Mouse (Mus musculus) adrenal gland, adult 18-20 months (tissue): Measurements from ENCODE around the gene Smarcc2. TPM values are rescaled to one million over a fixed set of nuclear protein-coding genes. Genes with fewer than 3 reads are reported as not detected.
"Not testable (repeated sequence)": the region's sequence is repeated elsewhere in the genome, so short reads cannot be mapped to it uniquely, and the experiment has no call there.

Experiments used
- DNase-seq, 2 experiments: peaks; one replicate each; pipeline ENCODE4 v3.0.0; 2021 to 2022; ENCODE audit warnings: low spot score in 2 of 2
- total RNA-seq, 2 experiments: library from RNA; stranded (reverse); gene quantifications; 1 replicate in 1 of 2; 2 replicates in 1 of 2; pipeline ENCODE4 v1.2.3; 2021

Gene Smarcc2
- total RNA-seq, 2 experiments from 2014 or later = 113 to 116 TPM

- DNase-seq = no peak
Observed at GRCm38 (mm10) chr10:128441324-128442119, 17.5 kb upstream of the Smarcc2 start.

- no peak for DNase-seq
Observed at GRCm38 (mm10) chr10:128442718-128443117, 16.3 kb upstream of the Smarcc2 start.

DNA sequence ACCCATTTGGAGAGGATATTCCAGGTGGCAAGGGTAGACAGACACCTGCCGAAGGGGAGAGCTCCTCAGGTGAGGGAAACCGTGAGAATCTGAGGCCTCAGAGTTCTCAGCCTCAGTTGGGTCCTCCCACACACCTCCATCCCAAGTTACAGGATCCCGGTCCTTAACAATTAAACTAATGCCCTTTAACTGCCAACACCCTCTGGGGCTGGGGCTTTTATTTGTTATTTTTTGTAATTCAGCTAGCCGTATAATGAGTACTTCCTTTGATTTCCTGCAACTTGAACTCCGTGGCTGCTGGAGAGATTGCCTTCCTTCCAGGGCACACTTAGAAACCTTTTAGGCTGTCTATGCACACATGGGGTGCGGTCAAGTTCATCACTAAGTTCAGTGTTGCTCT is 14.7 kb upstream of the Smarcc2 start:
- no peak for DNase-seq

GRCm38 (mm10) chr10:128445407-128445806 is 13.6 kb upstream of the Smarcc2 start:
- DNase-seq = no peak

GRCm38 (mm10) chr10:128451014-128451413 is 8.0 kb upstream of the Smarcc2 start:
- no peak for DNase-seq

DNA sequence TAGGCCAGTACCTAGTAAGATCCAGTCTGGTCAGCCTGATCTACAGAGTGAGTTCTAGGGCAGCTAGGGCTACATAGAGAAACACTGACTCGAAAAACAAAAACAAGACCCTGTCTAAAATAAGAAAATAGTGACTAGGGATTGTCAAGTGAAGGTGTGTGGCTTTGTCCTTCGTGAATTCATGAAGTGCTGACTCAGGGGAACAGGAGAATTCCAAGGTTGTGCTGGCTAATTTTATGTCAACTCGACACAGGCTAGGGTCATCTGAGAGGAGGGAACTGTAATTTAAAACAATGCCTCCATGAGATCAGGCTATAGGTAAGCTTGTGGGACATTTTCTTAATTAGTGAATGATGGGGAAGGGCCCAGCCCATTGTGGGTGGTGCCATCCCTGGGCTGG is 4.6 kb upstream of the Smarcc2 start:
- DNase-seq = no peak

DNA sequence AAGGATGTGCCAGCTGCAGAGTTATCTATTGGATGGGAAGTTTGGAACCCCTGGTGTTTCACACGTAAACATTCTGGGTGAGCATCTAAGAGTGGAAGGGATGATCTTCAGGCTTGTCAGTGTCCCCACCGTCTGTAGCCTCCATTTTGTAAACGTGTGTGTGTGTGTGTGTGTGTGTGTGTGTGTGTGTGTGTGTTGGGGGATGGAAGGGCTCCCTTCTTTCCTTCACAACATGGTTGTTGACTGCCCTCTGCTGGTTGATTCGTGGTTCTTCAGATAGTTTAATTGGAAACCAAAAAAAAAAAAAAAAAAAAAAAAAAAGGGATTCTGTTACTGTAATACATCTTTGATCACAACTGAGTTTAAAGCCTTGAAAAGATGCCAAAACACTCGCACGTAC is 3.8 kb upstream of the Smarcc2 start:
- DNase-seq = peak in 1 of 2 experiments; percentile 37

DNA sequence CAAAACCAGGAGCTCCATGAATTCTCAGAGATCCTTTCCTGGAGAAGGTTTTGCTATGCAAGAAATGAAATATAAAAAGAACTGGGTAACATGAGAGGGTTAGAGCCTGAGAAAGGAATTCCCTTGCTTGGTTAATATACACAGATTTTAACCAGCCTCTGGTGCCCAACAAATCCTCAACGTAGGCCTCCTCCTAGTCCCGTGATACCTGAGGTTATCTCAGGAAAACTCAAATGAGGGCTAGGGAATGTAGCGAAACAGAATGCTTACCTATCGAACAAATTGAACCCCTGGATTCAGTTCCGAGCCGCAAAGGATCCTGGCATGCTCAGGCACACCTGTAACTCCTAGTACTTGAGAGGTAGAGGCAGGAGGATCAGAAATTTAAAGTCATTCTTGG is 1.4 kb upstream of the Smarcc2 start:
- DNase-seq = no peak

DNA sequence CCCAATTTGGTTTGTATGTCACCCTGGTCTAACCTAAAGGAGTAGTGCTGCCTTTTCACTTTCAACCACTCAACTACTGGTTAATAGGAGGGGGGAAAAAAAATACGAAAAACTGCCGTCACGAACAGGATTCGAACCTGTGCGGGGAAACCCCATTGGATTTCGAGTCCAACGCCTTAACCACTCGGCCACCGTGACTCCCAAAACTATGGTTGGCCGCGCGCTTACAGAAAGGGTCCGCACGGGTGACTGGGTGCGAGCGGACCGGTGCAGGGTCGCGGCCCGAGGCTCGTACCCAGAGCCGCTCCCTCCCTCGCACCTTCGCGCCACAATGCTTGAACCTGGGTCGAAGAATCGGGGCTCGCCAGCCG is 715 bp upstream of the Smarcc2 start:
- peak; percentile 97 to 99 for DNase-seq

- peak; percentile 35 to 56 for DNase-seq
Observed at GRCm38 (mm10) chr10:128459409-128460269, 591 bp downstream of the Smarcc2 start.

DNA sequence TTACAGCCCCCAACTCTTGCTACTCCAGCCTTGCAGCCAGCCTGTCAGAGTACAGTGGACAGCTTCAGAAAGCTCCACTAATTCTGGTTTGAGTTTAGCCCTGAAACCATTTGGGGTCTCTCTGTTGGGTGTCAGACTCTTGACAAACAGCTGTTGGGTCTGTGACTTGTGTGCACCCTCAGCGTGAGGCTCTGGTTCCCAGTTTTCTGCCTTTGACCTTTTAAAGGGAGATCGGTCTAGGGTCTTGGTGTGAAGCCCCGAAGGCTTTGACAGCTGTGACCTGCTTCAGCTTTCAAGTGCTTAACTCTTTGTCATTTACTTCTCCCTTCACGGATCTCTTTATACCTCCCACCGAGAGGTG is 1.2 kb downstream of the Smarcc2 start:
- no peak for DNase-seq

DNA sequence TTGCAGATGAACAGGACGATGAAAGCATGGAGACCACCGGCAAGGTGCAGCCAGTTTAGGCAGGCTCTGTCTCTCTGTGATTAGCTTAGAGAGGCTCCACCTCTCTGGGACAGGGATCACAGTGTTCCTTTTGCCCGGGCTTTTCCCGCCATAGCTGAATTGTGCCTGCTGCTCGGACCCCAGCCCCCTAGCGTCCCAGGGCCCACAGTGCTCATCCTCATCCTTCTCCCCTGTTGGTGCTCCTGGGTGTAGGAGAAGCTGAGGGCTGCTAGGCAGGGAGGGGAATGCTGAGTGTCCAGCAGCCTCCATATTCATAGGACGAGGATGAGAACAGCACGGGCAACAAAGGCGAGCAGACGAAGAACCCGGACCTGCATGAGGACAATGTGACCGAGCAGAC is 15.3 kb downstream of the Smarcc2 start:
- DNase-seq = no peak

DNA sequence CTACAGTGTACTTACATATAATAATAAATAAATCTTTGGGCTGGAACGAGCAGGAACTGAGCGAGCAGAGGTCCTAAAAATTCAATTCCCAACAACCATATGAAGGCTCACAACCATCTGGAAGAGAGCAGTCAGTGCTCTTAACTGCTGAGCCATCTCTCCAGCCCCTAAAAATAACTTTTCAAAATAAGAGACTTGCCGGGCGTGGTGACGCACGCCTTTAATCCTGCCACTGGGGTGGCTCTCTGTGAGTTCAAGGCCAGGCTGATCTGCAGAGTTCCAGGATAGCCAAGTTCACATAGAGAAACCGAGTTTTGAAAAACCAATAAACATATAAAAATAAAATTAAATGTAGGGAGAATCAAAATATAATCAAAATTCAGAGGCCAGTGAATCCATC is 27.3 kb downstream of the Smarcc2 start:
- peak in 1 of 2 experiments; percentile 35 for DNase-seq

DNA sequence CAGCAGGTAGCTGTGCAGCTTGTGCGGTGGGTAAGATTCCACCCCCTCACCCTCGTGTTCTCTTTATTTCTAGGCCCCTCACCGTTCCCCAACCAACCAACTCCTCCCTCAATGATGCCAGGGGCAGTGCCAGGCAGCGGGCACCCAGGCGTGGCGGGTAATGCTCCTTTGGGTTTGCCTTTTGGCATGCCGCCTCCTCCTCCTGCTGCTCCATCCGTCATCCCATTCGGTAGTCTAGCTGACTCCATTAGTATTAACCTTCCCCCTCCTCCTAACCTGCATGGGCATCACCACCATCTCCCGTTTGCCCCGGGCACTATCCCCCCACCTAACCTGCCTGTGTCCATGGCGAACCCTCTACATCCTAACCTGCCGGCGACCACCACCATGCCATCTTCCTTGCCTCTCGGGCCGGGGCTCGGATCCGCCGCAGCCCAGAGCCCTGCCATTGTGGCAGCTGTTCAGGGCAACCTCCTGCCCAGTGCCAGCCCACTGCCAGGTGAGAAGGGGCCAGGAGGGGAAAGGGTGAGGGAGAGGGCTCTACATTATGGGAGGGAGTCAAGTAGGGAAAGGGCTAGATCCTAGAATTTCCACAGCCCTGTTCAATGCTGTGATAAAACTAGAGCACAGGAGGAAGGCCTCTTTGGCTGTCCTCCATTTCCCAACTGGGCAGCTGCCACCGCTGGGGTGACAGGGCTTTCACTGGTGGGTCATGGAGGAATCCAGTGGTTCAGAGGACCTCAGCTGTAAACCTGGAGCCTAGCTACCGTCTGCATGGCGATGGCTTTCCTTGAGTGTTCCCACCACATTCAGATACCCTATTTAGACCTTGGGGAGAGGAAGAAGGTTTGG is 29.0 kb downstream of the Smarcc2 start:
- DNase-seq = no peak

GRCm38 (mm10) chr10:128488776-128489175 is 29.7 kb downstream of the Smarcc2 start:
- no peak for DNase-seq

GRCm38 (mm10) chr10:128489380-128489779 is 30.3 kb downstream of the Smarcc2 start:
- no peak for DNase-seq

- no peak for DNase-seq
Observed at GRCm38 (mm10) chr10:128489785-128490184, 30.7 kb downstream of the Smarcc2 start.

GRCm38 (mm10) chr10:128490232-128490631 is 31.2 kb downstream of the Smarcc2 start:
- DNase-seq = no peak

DNA sequence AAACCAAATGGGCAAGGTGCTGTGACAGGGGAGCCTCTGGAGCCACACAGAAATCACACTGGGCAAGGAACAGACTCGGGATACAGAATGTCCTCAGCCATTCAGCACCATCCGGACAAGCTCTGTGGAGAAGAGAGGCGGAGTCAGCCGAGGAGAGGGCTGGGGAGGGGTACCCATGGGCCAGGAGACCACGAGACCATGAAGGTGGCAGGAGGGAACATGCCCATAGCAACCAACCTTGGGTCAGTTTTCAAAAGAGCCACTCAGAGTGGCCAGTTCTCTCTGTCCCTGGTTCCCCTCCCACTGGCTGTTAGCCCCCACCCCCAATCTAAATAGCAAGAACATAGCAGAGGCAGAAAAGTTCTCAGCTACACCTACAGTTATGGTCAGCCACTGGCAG is 31.9 kb downstream of the Smarcc2 start:
- DNase-seq = no peak

DNA sequence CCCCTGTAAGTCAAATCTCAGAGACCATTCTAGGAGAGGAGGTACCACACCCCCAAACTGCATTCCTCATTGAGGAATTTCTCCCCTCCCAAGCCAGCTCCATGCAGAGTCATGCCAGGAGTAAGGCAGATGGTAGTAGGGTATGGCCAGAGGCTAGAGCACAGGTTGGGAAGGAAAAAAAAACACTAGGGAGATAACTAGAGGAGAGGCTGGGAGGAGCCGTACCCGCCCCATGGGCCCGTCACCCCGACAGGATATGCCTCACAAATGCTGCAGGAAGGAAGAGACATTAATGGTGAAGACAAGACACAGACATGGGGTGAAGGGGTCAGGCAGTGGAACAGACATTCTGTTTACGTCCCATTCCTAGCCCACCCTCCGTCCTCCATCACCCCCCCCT is 32.4 kb downstream of the Smarcc2 start:
- DNase-seq = no peak

- DNase-seq = not testable (repeated sequence)
Observed at GRCm38 (mm10) chr10:128492051-128492450, 33.0 kb downstream of the Smarcc2 start.
